Mouse (Mus musculus) lung, postnatal 0 days (tissue): ENCODE measurements at regions not wholly inside any gene's neighbourhood (a gene's known extent, or its start where the extent isn't known, plus 50 kb on each side); places are given as distances from the start of the nearest gene placed in this dataset.

Experiments used
- ATAC-seq: fragments of 200-750 bp; cut with Nextera tagmentation; 2 replicates; pipeline ENCODE4 v1.8.0; 2017; ENCODE audit warnings: moderate library complexity
- DNase-seq: peaks from one replicate; pipeline ENCODE4 v3.0.0-alpha.2; 2016; ENCODE audit warnings: low spot score
- H3K27ac ChIP-seq: fragments of 300-500 bp; sonication (generic); 2 replicates; pipeline ENCODE4 v1.5.1; 2014; ENCODE audit warnings: antibody characterized with exemption, mild to moderate bottlenecking, low read length, mixed read lengths
- H3K27me3 ChIP-seq: fragments of 300-500 bp; sonication (generic); replicated peaks from 2 replicates; pipeline ENCODE4 v1.6.1; 2014; ENCODE audit warnings: low read length, mixed read lengths; ENCODE audit not compliant: insufficient read depth
- H3K36me3 ChIP-seq: fragments of 300-500 bp; sonication (generic); 2 replicates; pipeline ENCODE4 v1.6.1; 2014; ENCODE audit warnings: low read length, mixed read lengths; ENCODE audit not compliant: insufficient read depth
- H3K4me1 ChIP-seq: fragments of 300-500 bp; sonication (generic); 2 replicates; pipeline ENCODE4 v1.6.1; 2014; ENCODE audit warnings: antibody characterized with exemption, low read depth, low read length, mixed read lengths; ENCODE audit not compliant: insufficient read depth
- H3K4me2 ChIP-seq: fragments of 300-500 bp; sonication (generic); replicated peaks from 2 replicates; pipeline ENCODE4 v1.6.1; 2014; ENCODE audit warnings: low read depth, mild to moderate bottlenecking, low read length, moderate library complexity, mixed read lengths
- H3K4me3 ChIP-seq: fragments of 300-500 bp; sonication (generic); 2 replicates; pipeline ENCODE4 v1.5.1; 2014; ENCODE audit warnings: low read depth, low read length
- H3K9ac ChIP-seq: fragments of 300-500 bp; sonication (generic); replicated peaks from 2 replicates; pipeline ENCODE4 v1.6.1; 2014; ENCODE audit warnings: low read depth, mild to moderate bottlenecking
- H3K9me3 ChIP-seq: fragments of 300-500 bp; sonication (generic); 2 replicates; pipeline ENCODE4 v1.6.1; 2016; ENCODE audit warnings: low read length, mixed read lengths
- CTCF ChIP-seq: IDR thresholded peaks from 2 replicates; pipeline ENCODE4 v1.5.1; 2016; ENCODE audit warnings: antibody characterized with exemption, mild to moderate bottlenecking
- EP300 ChIP-seq: IDR thresholded peaks from 2 replicates; pipeline ENCODE4 v1.6.1; 2016; ENCODE audit warnings: antibody characterized with exemption, mild to moderate bottlenecking, control low read depth
- WGBS: fragments of 180-500 bp; shearing (Covaris S2); extraction: QIAGEN DNeasy Blood & Tissue Kit; methylation state at CpG from one replicate; pipeline ENCODE4 v1.1.7; 2014; 5-methylcytosine and 5-hydroxymethylcytosine counted together

DNA sequence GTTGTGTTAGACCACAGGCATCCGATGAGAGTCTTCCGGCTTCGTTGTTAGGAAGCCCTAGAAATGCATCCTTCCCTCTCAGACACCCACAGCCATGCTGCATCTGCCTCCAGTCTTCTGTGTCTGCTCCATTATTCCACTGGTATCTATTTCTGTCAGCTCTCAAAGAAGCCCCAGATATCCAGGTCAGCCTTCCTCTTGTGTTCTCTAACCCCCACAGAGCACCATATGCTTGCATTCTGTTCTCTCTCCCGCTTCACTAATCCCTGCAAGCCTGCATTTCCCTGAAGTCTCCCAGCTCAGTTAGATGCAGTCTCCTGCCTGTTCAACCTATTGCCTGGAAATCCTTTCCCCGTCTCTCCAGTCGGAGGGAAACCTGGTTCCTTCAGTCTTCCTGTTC, 53.6 kb upstream of the Wdfy3 start:
- TF ChIP-seq EP300 (no peak), CTCF (no peak)
- H3K36me3 ChIP-seq, result no peaks in the 10 kb centered on the region
- H3K9me3 ChIP-seq, result no peaks in the 10 kb centered on the region
- H3K27me3 ChIP-seq, result no peaks in the 10 kb centered on the region
- H3K9ac ChIP-seq, result no peak overlapping the region
- 62% methylated on average over 6 of the region's 6 CpGs for WGBS
- no peak overlapping the region for H3K4me2 ChIP-seq
- DNase-seq, result no peak
- H3K27ac ChIP-seq, result no peak overlapping the region
- H3K4me3 ChIP-seq, result no peak overlapping the region
- H3K4me1 ChIP-seq, result no peaks in the 10 kb centered on the region
- no peak for ATAC-seq

DNA sequence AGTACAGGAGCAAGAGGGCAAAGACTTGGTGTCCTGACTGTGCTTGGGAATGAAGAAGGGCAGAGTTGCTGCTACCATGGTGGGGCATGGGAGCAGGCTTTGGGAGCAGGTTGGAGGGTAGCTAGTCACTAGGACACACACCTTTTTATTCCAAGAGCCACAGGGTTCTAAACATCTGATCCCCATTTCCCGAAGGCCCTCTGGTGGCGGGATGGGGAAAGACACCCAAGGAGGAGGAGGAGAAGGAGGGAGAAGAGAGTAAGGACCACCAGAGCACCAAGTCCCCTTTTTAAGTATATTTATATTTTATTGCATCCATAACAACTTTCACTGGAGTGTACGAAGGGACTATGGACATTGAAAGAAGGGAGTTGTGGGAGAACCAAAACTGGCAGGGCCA, 57.0 kb upstream of the Wdfy3 start:
- 13% methylated on average over 3 of the region's 3 CpGs for WGBS
- no peaks in the 10 kb centered on the region for H3K9me3 ChIP-seq
- no peak overlapping the region for H3K4me2 ChIP-seq
- H3K27me3 ChIP-seq, result no peaks in the 10 kb centered on the region
- ATAC-seq (no peak), DNase-seq (peak; percentile 12)
- no peaks in the 10 kb centered on the region for H3K4me1 ChIP-seq
- TF ChIP-seq EP300 (no peak), CTCF (peak; percentile 74)
- no peak overlapping the region for H3K4me3 ChIP-seq
- H3K9ac ChIP-seq, result no peak overlapping the region
- no peak overlapping the region for H3K27ac ChIP-seq
- H3K36me3 ChIP-seq, result no peaks in the 10 kb centered on the region

DNA sequence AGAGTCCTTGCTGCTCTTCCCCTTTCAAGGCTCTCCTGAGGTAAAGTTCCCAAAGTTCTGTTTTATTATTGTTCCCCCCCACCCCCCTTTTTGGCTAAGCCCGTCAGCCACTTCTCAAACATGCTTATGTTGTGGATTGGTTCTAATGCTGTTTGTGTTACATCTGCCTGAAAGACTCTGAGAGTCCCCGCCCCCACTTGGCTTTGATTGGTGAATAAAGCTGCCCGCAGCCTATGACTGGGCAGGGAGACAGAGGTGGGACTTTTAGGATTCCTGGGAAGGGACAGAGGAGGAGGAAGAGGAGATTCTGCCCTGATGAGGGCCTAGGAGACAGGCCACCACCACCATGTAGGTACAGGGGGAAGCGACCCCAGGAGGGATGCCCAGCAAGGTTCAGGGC, 78.3 kb upstream of the Wdfy3 start:
- WGBS, result 66% methylated on average over 4 of the region's 4 CpGs
- Histone ChIP-seq H3K27me3 (no peaks in the 10 kb centered on the region), H3K36me3 (no peaks in the 10 kb centered on the region), H3K27ac (no peak overlapping the region), H3K4me1 (no peaks in the 10 kb centered on the region), H3K9me3 (no peaks in the 10 kb centered on the region), H3K9ac (no peak overlapping the region), H3K4me2 (no peak overlapping the region), H3K4me3 (no peak overlapping the region)
- DNase-seq (no peak), ATAC-seq (no peak)
- no peak for TF ChIP-seq CTCF
- no peak for TF ChIP-seq EP300

DNA sequence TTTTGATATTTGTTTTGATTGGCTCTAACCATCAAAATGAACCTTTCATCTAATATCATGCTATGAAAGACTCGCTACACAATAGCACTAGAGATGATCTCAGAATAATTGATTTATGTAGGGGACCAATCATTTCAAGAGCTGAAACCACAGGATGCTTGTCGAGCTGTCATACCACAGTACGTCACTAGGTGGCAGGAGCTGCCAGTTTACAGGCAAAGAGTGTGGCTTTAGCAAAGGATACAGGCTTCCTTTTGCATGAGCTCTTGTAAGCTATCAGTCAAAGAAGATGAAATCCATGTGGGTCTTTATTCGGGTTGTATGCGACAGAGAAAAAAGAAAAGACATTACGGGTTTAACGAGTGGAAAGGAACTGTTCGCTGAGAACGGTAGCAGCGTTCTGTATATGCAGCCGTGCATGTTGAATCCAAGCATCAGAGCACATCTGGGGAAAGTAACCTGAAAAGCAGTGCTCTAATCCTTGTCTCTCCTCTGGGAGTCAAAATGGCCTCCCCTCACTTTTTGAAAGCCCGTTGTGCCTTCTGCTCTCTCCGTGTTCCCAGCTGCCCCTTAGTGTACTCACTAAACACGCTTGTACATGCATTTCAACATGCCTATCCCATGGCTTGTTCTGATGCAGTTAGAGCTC, 79.9 kb upstream of the Wdfy3 start:
- TF ChIP-seq CTCF (peak; percentile 93), EP300 (no peak)
- Histone ChIP-seq H3K4me3 (no peak overlapping the region), H3K9me3 (no peaks in the 10 kb centered on the region), H3K27me3 (no peaks in the 10 kb centered on the region), H3K4me2 (no peak overlapping the region), H3K27ac (no peak overlapping the region), H3K36me3 (no peaks in the 10 kb centered on the region), H3K4me1 (no peaks in the 10 kb centered on the region), H3K9ac (no peak overlapping the region)
- ATAC-seq (no peak), DNase-seq (peak; percentile 67)
- WGBS, result 41% methylated on average over 14 of the region's 14 CpGs

DNA sequence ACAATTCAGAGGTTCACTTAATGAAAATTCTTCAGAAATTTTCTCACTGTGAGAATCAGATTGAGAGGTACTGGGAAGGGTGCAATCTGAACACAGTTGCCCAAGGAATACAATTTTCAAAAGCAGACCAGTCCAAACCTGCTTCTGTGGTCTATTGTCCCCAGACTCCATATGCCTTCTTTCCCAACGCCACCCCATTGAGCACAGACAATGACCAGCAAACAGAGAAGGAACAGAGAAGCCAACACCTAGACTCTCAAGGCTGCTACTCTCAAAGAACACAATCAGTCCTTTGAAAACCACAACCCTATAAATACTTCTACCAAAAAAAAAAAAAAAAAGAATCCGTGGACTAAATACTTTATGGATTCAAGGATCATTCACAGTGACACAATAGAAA, 89.9 kb upstream of the Wdfy3 start:
- no peaks in the 10 kb centered on the region for H3K36me3 ChIP-seq
- no peak for ATAC-seq
- 70% methylated on average over 2 of the region's 2 CpGs for WGBS

DNA sequence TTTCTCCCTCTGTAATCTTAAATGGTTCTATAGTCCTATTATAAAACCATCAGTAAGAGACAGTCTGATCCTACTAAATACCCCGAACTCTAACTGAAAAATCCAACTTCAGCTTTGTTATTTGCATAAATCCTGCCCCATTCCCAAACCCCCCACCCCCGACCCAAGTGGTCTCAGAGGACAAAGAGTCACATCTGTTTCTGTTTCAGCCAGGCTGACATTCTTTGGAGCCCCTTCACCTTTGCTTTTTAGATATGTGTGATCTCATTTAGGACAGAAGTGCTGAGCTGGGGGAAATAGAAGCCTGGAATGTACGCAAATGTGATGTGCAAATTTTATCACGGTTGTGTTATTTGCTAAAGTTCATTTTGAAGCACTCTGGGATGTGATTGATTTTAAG, 98.3 kb upstream of the Wdfy3 start:
- 33% methylated on average over 4 of the region's 4 CpGs for WGBS
- no peak overlapping the region for H3K4me2 ChIP-seq
- no peaks in the 10 kb centered on the region for H3K27me3 ChIP-seq
- H3K9ac ChIP-seq, result no peak overlapping the region
- no peak for DNase-seq
- H3K4me3 ChIP-seq, result no peak overlapping the region
- H3K9me3 ChIP-seq, result no peaks in the 10 kb centered on the region
- H3K4me1 ChIP-seq, result no peaks in the 10 kb centered on the region
- no peaks in the 10 kb centered on the region for H3K36me3 ChIP-seq
- H3K27ac ChIP-seq, result no peak overlapping the region
- ATAC-seq, result no peak
- TF ChIP-seq EP300 (no peak), CTCF (no peak)

More for the DNA sequence above, 89.9 kb upstream of the Wdfy3 start:
- DNase-seq, result no peak
- no peak overlapping the region for H3K27ac ChIP-seq
- H3K4me3 ChIP-seq, result no peak overlapping the region
- H3K9ac ChIP-seq, result no peak overlapping the region
- no peaks in the 10 kb centered on the region for H3K9me3 ChIP-seq
- H3K27me3 ChIP-seq, result no peaks in the 10 kb centered on the region
- H3K4me1 ChIP-seq, result no peaks in the 10 kb centered on the region
- TF ChIP-seq CTCF (no peak), EP300 (no peak)
- no peak overlapping the region for H3K4me2 ChIP-seq

DNA sequence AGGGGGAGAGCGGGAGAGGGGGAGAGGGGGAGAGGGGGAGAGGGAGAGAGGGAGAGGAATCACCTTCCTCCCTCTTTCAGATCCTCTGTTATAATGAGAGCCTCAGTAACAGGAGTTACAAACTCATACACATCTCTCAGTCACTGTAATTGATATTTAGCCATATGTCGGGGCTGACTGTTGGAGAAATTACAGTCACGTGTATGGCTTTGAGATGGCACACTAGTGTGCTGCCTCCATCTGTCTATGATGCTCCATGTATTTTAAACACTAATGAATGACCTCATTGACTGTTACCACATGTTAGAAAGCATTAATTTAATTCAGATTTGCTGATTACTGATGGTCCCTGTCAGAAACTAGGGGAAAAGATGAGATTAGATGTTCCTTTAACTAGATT, 102.1 kb upstream of the Wdfy3 start:
- no peak overlapping the region for H3K27ac ChIP-seq
- no peak overlapping the region for H3K4me2 ChIP-seq
- H3K4me1 ChIP-seq, result no peaks in the 10 kb centered on the region
- no peaks in the 10 kb centered on the region for H3K27me3 ChIP-seq
- ATAC-seq (no peak), DNase-seq (no peak)
- 74% methylated on average over 2 of the region's 3 CpGs for WGBS
- H3K9ac ChIP-seq, result no peak overlapping the region
- H3K4me3 ChIP-seq, result no peak overlapping the region
- no peaks in the 10 kb centered on the region for H3K9me3 ChIP-seq
- H3K36me3 ChIP-seq, result no peaks in the 10 kb centered on the region
- TF ChIP-seq CTCF, result no peak
- TF ChIP-seq EP300, result no peak
